Mouse (Mus musculus) liver, embryonic 11.5 days (tissue): Measurements from ENCODE around the gene Srcin1. TPM values are rescaled to one million over a fixed set of nuclear protein-coding genes. Genes with fewer than 3 reads are reported as not detected.

Source experiments
- ATAC-seq: fragments of 200-750 bp; cut with Nextera tagmentation; replicated peaks from 2 replicates; pipeline ENCODE4 v1.8.0; 2017; ENCODE audit warnings: moderate number of reproducible peaks, mild to moderate bottlenecking, moderate TSS enrichment, moderate library complexity; ENCODE audit not compliant: low FRiP score
- DNase-seq: peaks from one replicate; pipeline ENCODE4 v3.0.0-alpha.2; 2017; ENCODE audit warnings: low spot score
- H3K27ac ChIP-seq: fragments of 300-500 bp; sonication (generic); 2 replicates; pipeline ENCODE4 v1.5.1; 2014; ENCODE audit warnings: mild to moderate bottlenecking, low read depth, low read length, control low read depth
- H3K27me3 ChIP-seq: fragments of 300-500 bp; sonication (generic); replicated peaks from 2 replicates; pipeline ENCODE4 v1.6.1; 2014; ENCODE audit warnings: low read length, mixed read lengths; ENCODE audit not compliant: control insufficient read depth, insufficient read depth
- H3K36me3 ChIP-seq: fragments of 300-500 bp; sonication (generic); 2 replicates; pipeline ENCODE4 v1.6.1; 2014; ENCODE audit warnings: mild to moderate bottlenecking, low read length, moderate library complexity, mixed read lengths; ENCODE audit not compliant: control insufficient read depth, insufficient read depth
- H3K4me1 ChIP-seq: fragments of 300-500 bp; sonication (generic); replicated peaks from 2 replicates; pipeline ENCODE4 v1.6.1; 2014; ENCODE audit warnings: low read length, mixed read lengths; ENCODE audit not compliant: control insufficient read depth, insufficient read depth
- H3K4me2 ChIP-seq: fragments of 300-500 bp; sonication (generic); 2 replicates; pipeline ENCODE4 v1.6.1; 2014; ENCODE audit warnings: mild to moderate bottlenecking, control low read depth, moderate library complexity
- H3K4me3 ChIP-seq: fragments of 300-500 bp; sonication (generic); 2 replicates; pipeline ENCODE4 v1.5.1; 2014; ENCODE audit warnings: low read depth, low read length, control low read depth
- H3K9ac ChIP-seq: fragments of 300-500 bp; sonication (generic); 2 replicates; pipeline ENCODE4 v1.6.1; 2014; ENCODE audit warnings: low read depth, low read length, control low read depth
- H3K9me3 ChIP-seq: fragments of 300-500 bp; sonication (generic); 2 replicates; pipeline ENCODE4 v1.6.1; 2016; ENCODE audit warnings: low read length, inconsistent platforms, mixed read lengths; ENCODE audit not compliant: control insufficient read depth
- WGBS: fragments of 180-500 bp; shearing (Covaris S2); extraction: QIAGEN DNeasy Blood & Tissue Kit; methylation state at CpG from one replicate; pipeline ENCODE4 v1.1.7; 2014; 5-methylcytosine and 5-hydroxymethylcytosine counted together
- polyA plus RNA-seq: library from polyadenylated mRNA; unstranded; fragments of >200 nt; fragmentation: Nextera tagmentation; extraction: Ambion mirVana; gene quantifications from 2 replicates; pipeline ENCODE4 v1.2.1, GENCODE M21; 2014

Gene Srcin1
- polyA plus RNA-seq, 1 experiment from 2014 or later, result 0.14 TPM

- ATAC-seq (peak; percentile 63), DNase-seq (peak; percentile 75)
- no peak overlapping the region for H3K4me3 ChIP-seq
- no peak overlapping the region for H3K4me2 ChIP-seq
- WGBS, result 52% methylated on average over 14 of the region's 14 CpGs
- H3K36me3 ChIP-seq, result peaks cover 61% of the 10 kb centered on the region
- H3K4me1 ChIP-seq, result no peaks in the 10 kb centered on the region
- no peak overlapping the region for H3K27ac ChIP-seq
- H3K9ac ChIP-seq, result no peak overlapping the region
- H3K9me3 ChIP-seq, result no peaks in the 10 kb centered on the region
- H3K27me3 ChIP-seq, result no peaks in the 10 kb centered on the region
Measured at GRCm38 (mm10) chr11:97468639-97469287, 107.2 kb downstream of the Srcin1 start.

- no peak overlapping the region for H3K27ac ChIP-seq
- H3K4me3 ChIP-seq, result no peak overlapping the region
- DNase-seq, result no peak
- H3K4me1 ChIP-seq, result no peaks in the 10 kb centered on the region
- no peak overlapping the region for H3K9ac ChIP-seq
- H3K9me3 ChIP-seq, result no peaks in the 10 kb centered on the region
- H3K27me3 ChIP-seq, result no peaks in the 10 kb centered on the region
- 84% methylated on average over 10 of the region's 10 CpGs for WGBS
- no peak overlapping the region for H3K4me2 ChIP-seq
- no peak for ATAC-seq
- H3K36me3 ChIP-seq, result peaks cover 63% of the 10 kb centered on the region
Measured at GRCm38 (mm10) chr11:97466444-97467160, 109.4 kb downstream of the Srcin1 start.

- no peak overlapping the region for H3K4me3 ChIP-seq
- H3K27me3 ChIP-seq, result no peaks in the 10 kb centered on the region
- WGBS, result 92% methylated on average over 12 of the region's 12 CpGs
- DNase-seq (no peak), ATAC-seq (no peak)
- no peak overlapping the region for H3K4me2 ChIP-seq
- H3K9me3 ChIP-seq, result no peaks in the 10 kb centered on the region
- H3K27ac ChIP-seq, result no peak overlapping the region
- peaks cover 64% of the 10 kb centered on the region for H3K36me3 ChIP-seq
- H3K9ac ChIP-seq, result no peak overlapping the region
- H3K4me1 ChIP-seq, result no peaks in the 10 kb centered on the region
Measured at GRCm38 (mm10) chr11:97465957-97466356, 110.0 kb downstream of the Srcin1 start.

GRCm38 (mm10) chr11:97463991-97464390 lies 112.0 kb downstream of the Srcin1 start:
- ATAC-seq, result no peak
- no peak for DNase-seq
- peaks cover 66% of the 10 kb centered on the region for H3K36me3 ChIP-seq
- H3K4me3 ChIP-seq, result no peak overlapping the region
- H3K9me3 ChIP-seq, result no peaks in the 10 kb centered on the region
- H3K4me2 ChIP-seq, result no peak overlapping the region
- no peaks in the 10 kb centered on the region for H3K4me1 ChIP-seq
- 91% methylated on average over 4 of the region's 4 CpGs for WGBS
- no peaks in the 10 kb centered on the region for H3K27me3 ChIP-seq
- no peak overlapping the region for H3K9ac ChIP-seq
- H3K27ac ChIP-seq, result no peak overlapping the region

GRCm38 (mm10) chr11:97463166-97463565 lies 112.8 kb downstream of the Srcin1 start:
- DNase-seq (no peak), ATAC-seq (no peak)
- Histone ChIP-seq H3K4me3 (no peak overlapping the region), H3K4me2 (no peak overlapping the region), H3K4me1 (no peaks in the 10 kb centered on the region), H3K36me3 (peaks cover 72% of the 10 kb centered on the region), H3K9me3 (no peaks in the 10 kb centered on the region), H3K27ac (no peak overlapping the region), H3K27me3 (no peaks in the 10 kb centered on the region), H3K9ac (no peak overlapping the region)
- 77% methylated on average over 33 of the region's 33 CpGs for WGBS

GRCm38 (mm10) chr11:97462538-97462937 lies 113.4 kb downstream of the Srcin1 start:
- H3K27ac ChIP-seq, result no peak overlapping the region

GRCm38 (mm10) chr11:97461307-97461820 lies 114.6 kb downstream of the Srcin1 start:
- H3K4me3 ChIP-seq, result no peak overlapping the region
- no peak for DNase-seq
- no peaks in the 10 kb centered on the region for H3K27me3 ChIP-seq
- WGBS, result 95% methylated on average over 3 of the region's 3 CpGs
- H3K4me1 ChIP-seq, result no peaks in the 10 kb centered on the region
- no peaks in the 10 kb centered on the region for H3K9me3 ChIP-seq
- no peak overlapping the region for H3K4me2 ChIP-seq
- no peak overlapping the region for H3K27ac ChIP-seq
- H3K9ac ChIP-seq, result no peak overlapping the region
- H3K36me3 ChIP-seq, result peaks cover 78% of the 10 kb centered on the region
- no peak for ATAC-seq

More at GRCm38 (mm10) chr11:97462538-97462937, 113.4 kb downstream of the Srcin1 start:
- Histone ChIP-seq H3K9me3 (no peaks in the 10 kb centered on the region), H3K4me1 (no peaks in the 10 kb centered on the region), H3K4me3 (no peak overlapping the region), H3K9ac (no peak overlapping the region), H3K27me3 (no peaks in the 10 kb centered on the region), H3K4me2 (no peak overlapping the region), H3K36me3 (peaks cover 75% of the 10 kb centered on the region)
- ATAC-seq, result no peak
- no peak for DNase-seq
- WGBS, result 91% methylated on average over 6 of the region's 6 CpGs
